Mouse (Mus musculus): Measurements from ENCODE around the gene Ranbp17.

- TF ChIP-seq CTCF (IDR thresholded peaks at IDR 0.05; ENCODE audit: low read depth) (no peak), EP300 (IDR thresholded peaks at IDR 0.05; ENCODE audit: low read depth) (no peak)
These were observed 337.8 kb downstream of the Ranbp17 start for GRCm38 (mm10) chr11:33175768-33176167.
